Mouse (Mus musculus) mouse trophoblast stem cell (cell line): ENCODE data around the gene Ttc7.

Source experiments
- in situ Hi-C, 2 experiments: fragments of 300-500 bp; cut with MseI, MboI; formaldehyde crosslinking; loops; 2 replicates in 1 of 2; 3 replicates in 1 of 2; pipeline ENCODE4 v1.15.1; 2025

Ttc7 gene

GRCm38 (mm10) chr17:87334162-87334561 lies 51.5 kb downstream of the Ttc7 start:
- in situ Hi-C loops = no loop called here

GRCm38 (mm10) chr17:87335152-87335551 lies 52.5 kb downstream of the Ttc7 start:
- in situ Hi-C loops = no loop called here

DNA sequence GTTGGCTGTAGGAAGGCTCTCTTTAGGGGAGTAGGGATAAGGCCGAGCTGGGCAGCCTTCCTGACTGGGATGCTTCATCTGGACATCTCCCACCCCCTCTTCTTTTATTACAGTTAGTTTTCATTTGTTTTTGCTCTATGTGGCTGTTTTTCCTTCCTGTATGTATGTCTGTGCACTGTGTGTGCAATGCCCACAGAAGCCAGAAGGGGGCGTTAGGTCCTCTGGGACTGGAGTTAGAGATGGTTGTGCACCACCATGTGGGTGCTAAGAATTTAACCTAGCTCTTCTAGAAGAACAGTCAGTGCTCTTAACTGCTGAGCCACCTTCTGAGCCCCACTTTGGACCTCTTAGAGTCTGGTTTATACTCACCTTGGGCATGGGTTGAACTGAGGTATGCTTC lies 53.0 kb downstream of the Ttc7 start:
- in situ Hi-C loops = no loop called here

GRCm38 (mm10) chr17:87336910-87337309 lies 54.2 kb downstream of the Ttc7 start:
- in situ Hi-C loops = no loop called here

- in situ Hi-C loops = no loop called here
These were observed 55.0 kb downstream of the Ttc7 start for GRCm38 (mm10) chr17:87337683-87338082.

- in situ Hi-C loops = no loop called here
These were observed 56.4 kb downstream of the Ttc7 start for GRCm38 (mm10) chr17:87339122-87339521.

GRCm38 (mm10) chr17:87343060-87343703 lies 60.5 kb downstream of the Ttc7 start:
- in situ Hi-C loops = no loop called here

DNA sequence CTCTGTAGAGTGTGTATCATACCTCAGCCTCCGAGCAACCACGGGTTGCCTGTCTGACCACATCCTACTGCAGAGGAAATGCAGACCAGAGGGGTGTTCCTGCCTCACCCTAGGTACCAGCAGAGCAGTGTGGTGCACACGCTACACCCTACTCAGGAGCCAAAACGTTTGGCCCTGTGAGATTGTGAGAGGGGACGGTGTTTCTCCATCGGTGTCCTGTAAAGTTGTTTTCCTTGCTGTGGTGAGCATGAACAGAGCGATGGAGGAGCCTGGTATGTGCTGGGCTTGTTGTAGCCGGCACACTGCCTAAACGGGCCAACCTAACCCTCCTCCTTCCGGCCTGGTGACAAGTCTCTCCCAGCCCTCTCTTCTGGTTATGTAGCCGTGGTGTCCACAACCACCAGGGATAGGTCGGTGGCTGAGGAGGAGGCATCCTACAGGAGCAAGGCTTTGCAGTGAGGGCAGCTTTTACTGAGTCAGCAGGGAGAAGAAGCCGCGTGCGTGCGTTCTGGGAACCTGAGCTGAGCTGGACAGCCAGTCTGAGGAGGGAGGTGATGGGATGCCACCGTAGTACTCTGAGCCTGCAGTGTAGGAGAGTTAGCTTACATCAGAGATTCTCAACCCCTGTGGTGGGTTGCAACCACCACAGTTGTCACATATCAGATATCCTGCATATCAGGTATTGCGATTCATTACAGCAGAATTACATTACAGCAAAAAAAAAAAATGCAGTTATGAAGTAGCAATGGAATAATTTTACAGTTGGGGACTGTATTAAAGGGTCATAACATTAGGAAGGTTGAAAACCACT lies 62.0 kb downstream of the Ttc7 start:
- in situ Hi-C loops = no loop called here

GRCm38 (mm10) chr17:87345252-87345593 lies 62.5 kb downstream of the Ttc7 start:
- in situ Hi-C loops = no loop called here

DNA sequence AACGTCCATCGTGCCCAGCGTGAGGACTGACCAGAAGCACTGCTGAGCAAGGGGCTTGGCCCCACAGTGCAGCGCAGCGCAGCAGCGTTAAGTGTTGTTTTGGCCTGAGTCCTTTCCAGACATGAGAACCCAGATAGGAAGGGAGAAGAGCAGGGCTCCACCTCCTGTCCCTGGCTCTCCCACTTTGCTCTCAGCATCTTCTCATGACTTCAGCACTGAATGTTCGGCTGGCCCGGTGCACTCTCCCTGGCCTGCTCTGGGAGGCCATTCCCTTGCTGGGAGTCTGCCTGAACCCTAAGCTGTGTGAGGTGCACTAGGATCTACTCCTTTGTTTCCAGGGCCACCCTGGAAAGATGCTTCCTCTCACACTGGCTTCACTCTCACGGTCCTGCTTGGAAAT lies 65.7 kb downstream of the Ttc7 start:
- in situ Hi-C loops = no loop called here

- in situ Hi-C loops = no loop called here
These were observed 66.4 kb downstream of the Ttc7 start for GRCm38 (mm10) chr17:87349069-87349468.

DNA sequence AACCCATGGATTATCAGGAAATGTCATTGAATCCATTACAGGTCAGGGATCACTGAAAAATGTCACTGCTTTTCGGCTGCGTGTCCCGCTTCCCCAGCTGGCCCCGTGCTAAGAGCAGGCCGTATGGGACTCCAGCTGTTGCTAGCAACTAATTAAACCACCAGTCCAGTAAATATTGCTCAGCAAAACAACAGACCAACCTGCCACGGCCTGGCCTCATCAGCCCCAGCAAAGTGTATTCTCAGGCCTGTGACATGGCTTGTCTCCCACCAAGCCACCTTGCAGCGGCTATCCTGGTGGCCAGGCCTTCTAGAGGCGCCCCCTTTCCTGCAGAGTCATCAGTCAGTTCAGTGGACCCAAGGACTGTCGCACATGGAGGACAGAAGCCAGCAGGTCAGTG lies 66.9 kb downstream of the Ttc7 start:
- in situ Hi-C loops = no loop called here

DNA sequence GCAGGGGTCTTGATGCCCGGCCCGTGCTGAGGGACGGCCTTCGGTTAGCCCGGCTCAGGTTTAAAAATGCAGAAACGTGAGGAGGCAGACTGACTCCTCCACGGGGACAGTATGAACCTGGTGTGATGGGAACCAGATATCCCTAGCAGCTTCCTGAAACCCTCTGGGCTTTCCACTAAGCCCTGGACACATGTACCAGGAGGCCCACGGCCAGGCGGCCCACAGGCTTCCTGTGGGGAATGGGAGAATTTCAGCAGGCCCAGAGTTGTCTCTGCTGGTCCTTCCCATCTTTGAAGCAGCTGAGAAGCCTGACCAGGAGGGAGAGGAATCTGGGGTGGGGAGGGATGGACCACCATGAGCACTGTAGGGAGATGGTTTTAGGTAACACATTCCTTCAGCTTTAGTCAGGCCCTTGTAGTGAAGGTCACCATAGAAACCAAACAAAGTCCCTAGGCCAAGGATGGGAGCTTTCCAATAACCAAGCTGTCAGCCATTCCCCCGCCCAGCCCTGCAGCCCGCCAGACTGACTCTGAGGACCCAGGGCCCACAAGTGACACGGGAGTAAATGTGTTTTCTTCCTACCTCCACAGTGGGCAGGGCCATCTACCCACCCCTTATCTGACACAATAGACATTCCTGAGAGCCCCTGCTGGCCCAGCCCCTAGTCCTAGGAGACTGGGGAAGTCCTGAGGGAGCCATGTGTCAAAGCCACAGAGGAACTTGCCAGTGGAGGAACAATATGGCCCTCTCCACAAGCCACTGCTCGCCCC lies 68.0 kb downstream of the Ttc7 start:
- in situ Hi-C loops = no loop called here

GRCm38 (mm10) chr17:87351241-87352105 lies 68.8 kb downstream of the Ttc7 start:
- in situ Hi-C loops = no loop called here

- in situ Hi-C loops = no loop called here
These were observed 69.6 kb downstream of the Ttc7 start for GRCm38 (mm10) chr17:87352106-87352897.

DNA sequence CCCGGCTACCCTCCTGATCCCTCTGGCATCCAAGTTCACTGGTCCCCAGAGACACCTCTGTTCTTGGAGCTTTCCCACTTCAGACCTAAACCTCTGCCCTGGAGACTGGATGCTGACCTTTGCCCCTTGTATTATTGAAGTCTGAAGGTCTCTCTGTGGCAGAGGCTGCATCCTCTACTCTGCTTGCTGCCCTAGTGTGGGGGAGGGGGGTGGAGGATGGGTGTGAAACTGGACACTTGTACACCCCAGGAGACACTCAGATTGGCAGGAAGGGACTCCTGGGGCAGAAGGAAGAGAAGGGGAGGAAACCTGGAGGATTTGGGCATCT lies 70.2 kb downstream of the Ttc7 start:
- in situ Hi-C loops = no loop called here

DNA sequence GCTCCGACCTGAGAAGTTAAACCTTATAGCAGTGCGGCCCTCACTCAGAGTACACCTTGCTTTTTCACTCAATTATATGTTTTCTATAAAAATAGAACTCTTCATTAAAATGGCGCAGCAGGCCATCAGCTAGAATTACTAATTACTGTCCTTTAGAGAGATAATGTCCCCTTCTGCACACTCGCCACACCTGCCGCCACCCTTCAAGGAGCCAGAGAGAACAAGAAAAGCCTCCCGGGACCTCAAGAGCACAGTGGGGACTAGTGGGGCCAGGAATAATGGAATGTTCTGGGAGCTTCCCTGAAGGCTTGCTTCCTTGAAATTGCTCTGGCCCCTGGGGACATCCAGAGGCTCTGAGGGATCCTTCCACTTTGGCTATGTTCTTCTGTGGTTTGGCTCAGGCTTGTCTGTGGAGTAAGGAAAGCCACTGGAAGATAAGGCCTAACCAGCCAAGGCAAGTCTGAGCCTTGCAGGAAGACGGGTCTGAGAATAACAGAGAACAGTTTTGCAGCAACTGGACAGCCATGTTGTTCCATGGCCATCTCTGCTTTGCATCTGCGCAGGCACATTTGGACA lies 71.1 kb downstream of the Ttc7 start:
- in situ Hi-C loops = no loop called here

DNA sequence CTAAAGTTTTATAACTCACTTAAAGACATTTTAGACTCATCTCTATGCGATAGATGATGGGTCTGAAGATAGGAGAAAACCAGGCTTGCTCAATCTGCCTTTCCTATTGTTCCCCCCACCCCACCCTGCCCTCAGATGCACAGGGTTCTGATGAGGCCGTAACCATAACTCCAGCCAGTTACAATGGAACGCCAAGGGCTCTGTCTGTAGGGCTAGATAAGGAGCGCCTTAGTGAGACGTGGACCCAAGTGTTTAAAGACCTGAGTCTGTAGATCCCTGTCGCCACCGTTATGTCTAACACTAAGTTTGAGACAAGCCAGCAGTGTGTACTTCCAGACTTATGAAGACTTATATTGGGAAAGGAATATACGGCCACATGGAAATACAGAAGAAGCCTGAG lies 72.8 kb downstream of the Ttc7 start:
- in situ Hi-C loops = no loop called here

DNA sequence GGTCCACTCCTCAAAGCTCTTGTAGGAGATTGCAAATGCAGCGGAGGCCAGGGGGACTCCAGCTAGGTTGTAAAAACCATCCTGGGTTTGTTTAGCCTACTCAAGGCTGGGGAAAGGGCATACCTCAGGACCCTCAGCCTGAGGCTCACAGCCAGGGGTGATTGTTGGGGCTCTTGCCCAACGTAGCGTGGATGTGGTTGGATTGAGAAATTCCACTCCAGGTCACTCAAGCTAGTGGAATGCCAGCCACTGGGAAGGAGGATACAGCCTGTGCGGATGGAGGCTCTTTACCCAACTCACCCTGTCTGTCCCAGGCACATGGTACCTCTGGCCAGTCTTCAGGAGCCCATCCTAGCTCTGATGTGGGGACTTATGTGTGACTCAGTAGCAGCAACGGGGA lies 73.6 kb downstream of the Ttc7 start:
- in situ Hi-C loops = no loop called here

GRCm38 (mm10) chr17:87357506-87357905 lies 74.8 kb downstream of the Ttc7 start:
- in situ Hi-C loops = no loop called here

DNA sequence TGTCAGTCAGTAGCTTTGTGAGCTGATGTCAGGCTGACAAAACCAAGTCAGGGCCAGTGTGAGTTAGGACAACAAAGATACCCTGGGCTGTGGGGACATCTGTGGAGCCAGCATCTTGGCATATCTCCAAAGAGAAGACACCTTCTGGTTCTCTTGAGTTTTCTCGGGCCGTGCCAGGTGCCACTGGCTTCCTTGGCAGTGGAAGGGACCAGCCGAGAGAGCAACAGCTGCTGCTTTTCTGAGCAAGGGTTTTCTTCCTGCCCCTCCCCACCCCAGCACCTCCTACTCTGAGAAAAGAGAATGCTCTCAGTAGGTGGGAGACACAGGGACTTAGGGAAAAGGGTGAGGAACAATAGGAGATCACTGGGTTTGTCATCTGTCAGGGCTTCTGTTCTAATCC lies 78.4 kb downstream of the Ttc7 start:
- in situ Hi-C loops = no loop called here
